Mouse (Mus musculus) forebrain, embryonic 10.5 days (tissue): ENCODE measurements at regions not wholly inside any gene's neighbourhood (a gene's known extent, or its start where the extent isn't known, plus 50 kb on each side); places are given as distances from the start of the nearest gene placed in this dataset.

ENCODE experiments used
- DNase-seq: peaks from one replicate; pipeline ENCODE4 v3.0.0-alpha.2; 2017; ENCODE audit warnings: low spot score; ENCODE audit errors: extremely low spot score
- H3K27ac ChIP-seq: fragments of 300-500 bp; sonication (generic); 2 replicates; pipeline ENCODE4 v1.5.1; 2016; ENCODE audit warnings: mild to moderate bottlenecking
- H3K27me3 ChIP-seq: fragments of 300-500 bp; sonication (generic); 2 replicates; pipeline ENCODE4 v1.6.1; 2016; ENCODE audit warnings: mild to moderate bottlenecking; ENCODE audit not compliant: poor library complexity, severe bottlenecking
- H3K36me3 ChIP-seq: fragments of 300-500 bp; sonication (generic); replicated peaks from 2 replicates; pipeline ENCODE4 v1.6.1; 2016; ENCODE audit warnings: mild to moderate bottlenecking, moderate library complexity
- H3K4me1 ChIP-seq: fragments of 300-500 bp; sonication (generic); 2 replicates; pipeline ENCODE4 v1.6.1; 2016
- H3K4me3 ChIP-seq: fragments of 300-500 bp; sonication (generic); 2 replicates; pipeline ENCODE4 v1.5.1; 2016; ENCODE audit warnings: mild to moderate bottlenecking, moderate library complexity
- H3K9me3 ChIP-seq: fragments of 300-500 bp; sonication (generic); 2 replicates; pipeline ENCODE4 v1.6.1; 2016; ENCODE audit warnings: mild to moderate bottlenecking, moderate library complexity
- WGBS: fragments of 180-500 bp; shearing (Covaris S2); methylation state at CpG from one replicate; pipeline ENCODE4 v1.1.7; 2016; 5-methylcytosine and 5-hydroxymethylcytosine counted together

DNA sequence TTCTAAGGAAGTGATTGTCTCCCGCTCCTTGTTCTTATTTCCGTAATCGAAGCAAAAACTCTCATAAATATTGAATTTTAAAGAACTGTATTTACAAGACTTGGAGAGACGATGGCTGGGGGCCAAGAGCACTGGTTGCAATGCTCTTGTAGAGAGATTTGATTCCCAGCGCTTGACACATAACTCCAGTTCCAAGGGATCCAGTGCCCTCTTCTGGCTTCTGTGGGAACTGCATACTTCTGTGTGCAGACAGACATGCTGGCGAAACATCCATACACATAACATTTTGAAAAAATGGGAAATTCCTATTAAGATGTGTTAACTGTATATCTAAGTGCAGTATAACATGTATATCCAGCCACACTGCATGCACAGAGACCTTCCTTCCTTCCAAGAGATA, 266.3 kb downstream of the Pax3 start:
- Histone ChIP-seq H3K27ac (no peak overlapping the region), H3K4me3 (no peak overlapping the region), H3K9me3 (no peaks in the 10 kb centered on the region), H3K4me1 (peaks cover 6% of the 10 kb centered on the region; the same call in 1 of the 2 replicates), H3K36me3 (no peaks in the 10 kb centered on the region), H3K27me3 (no peaks in the 10 kb centered on the region)
- peak; percentile 17 for DNase-seq
- WGBS = 89% methylated on average over 6 of the region's 6 CpGs

DNA sequence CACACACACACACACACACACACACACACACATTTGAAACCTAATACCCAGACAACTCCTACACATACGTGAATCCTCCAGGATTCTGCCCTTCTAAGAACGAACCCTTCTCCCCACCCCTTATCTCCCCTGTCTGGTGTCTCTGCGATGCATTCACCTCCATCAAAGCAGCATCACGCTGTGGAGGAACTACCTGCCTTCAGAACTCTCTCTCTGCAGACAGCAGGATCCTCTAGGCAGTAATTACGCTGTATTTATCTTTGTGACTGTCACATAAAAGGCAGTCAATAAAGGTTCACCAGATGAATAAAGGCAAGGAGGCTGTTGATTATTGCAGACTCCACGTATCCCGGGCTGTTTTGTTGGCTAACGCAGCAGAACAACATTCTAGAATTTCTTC, 267.4 kb downstream of the Pax3 start:
- no peak overlapping the region for H3K4me3 ChIP-seq
- 61% methylated on average over 8 of the region's 8 CpGs for WGBS
- H3K36me3 ChIP-seq = no peaks in the 10 kb centered on the region
- H3K27me3 ChIP-seq = no peaks in the 10 kb centered on the region
- H3K9me3 ChIP-seq = no peaks in the 10 kb centered on the region; the same call in 1 of the 2 replicates
- no peak for DNase-seq
- H3K4me1 ChIP-seq = peaks cover 6% of the 10 kb centered on the region; the same call in 1 of the 2 replicates
- no peak overlapping the region for H3K27ac ChIP-seq

DNA sequence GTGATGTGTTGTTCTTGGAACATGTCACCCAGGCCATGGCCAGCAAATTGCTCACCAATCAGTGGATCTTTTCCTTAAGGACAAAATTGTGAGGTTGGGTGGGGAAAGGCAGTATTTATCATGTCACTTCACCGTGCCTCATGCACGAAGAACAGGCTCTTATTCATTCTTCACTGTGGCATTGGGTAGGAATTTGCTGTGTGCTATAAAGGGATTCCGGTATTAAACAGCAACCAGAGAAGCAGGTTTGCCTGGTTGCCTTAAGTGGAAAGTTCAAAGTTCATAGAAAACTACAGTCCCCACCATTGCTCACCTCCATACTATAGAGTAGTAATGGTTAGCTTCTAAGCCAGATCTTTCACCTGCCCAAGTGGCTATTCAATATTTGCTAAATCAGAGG, 270.8 kb downstream of the Pax3 start:
- 90% methylated on average over 3 of the region's 3 CpGs for WGBS

DNA sequence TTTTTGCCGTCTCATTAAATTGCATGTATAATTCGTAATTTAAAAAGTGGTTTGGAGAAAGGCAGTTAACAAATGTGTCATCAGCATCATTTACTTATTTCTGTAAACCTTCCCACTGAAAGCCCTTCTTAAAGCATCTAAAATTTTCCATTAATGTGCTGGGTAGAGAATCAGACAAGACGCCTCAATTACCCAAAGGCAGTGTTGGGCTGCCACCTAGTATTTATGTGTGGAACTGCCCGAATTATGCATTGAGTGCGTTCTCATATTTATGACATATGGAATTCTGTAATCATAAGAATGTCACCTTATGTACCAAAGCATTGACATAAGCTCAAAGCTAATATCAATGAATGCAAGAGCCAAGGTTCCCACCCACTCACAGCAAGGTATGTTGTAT, 300.7 kb downstream of the Pax3 start:
- H3K36me3 ChIP-seq = no peaks in the 10 kb centered on the region
- no peaks in the 10 kb centered on the region for H3K4me1 ChIP-seq
- H3K9me3 ChIP-seq = no peaks in the 10 kb centered on the region
- no peak overlapping the region for H3K27ac ChIP-seq
- no peaks in the 10 kb centered on the region for H3K27me3 ChIP-seq
- 77% methylated on average over 5 of the region's 5 CpGs for WGBS
- DNase-seq = no peak
- no peak overlapping the region for H3K4me3 ChIP-seq

More for the DNA sequence above, 270.8 kb downstream of the Pax3 start:
- H3K27ac ChIP-seq = no peak overlapping the region
- H3K4me1 ChIP-seq = peaks cover 6% of the 10 kb centered on the region; the same call in 1 of the 2 replicates
- no peak for DNase-seq
- H3K9me3 ChIP-seq = no peaks in the 10 kb centered on the region; the same call in 1 of the 2 replicates
- no peaks in the 10 kb centered on the region for H3K36me3 ChIP-seq
- H3K27me3 ChIP-seq = no peaks in the 10 kb centered on the region
- H3K4me3 ChIP-seq = no peak overlapping the region

DNA sequence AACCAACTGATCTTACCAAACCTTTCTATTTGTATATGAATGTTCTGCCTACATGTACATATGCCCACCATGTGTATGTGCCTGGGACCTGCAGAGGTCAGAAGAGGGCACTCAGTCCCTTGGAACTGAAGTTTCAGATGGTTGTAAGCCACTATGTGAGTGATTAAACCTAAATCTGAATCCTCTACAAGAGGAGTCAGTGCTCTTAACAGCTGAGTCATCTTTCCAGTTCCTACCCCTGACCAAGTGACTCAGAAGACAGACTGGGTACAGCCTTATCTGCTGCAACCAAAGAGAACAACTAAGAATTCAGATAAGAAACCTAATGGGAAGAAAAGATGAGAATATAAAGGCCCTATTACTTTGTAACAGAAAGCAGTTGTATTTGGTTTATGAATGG, 317.9 kb downstream of the Pax3 start:
- no peak for DNase-seq
- no peaks in the 10 kb centered on the region for H3K27me3 ChIP-seq
- H3K4me3 ChIP-seq = no peak overlapping the region
- no peaks in the 10 kb centered on the region for H3K36me3 ChIP-seq
- no peak overlapping the region for H3K27ac ChIP-seq
- H3K9me3 ChIP-seq = no peaks in the 10 kb centered on the region
- no peaks in the 10 kb centered on the region for H3K4me1 ChIP-seq

DNA sequence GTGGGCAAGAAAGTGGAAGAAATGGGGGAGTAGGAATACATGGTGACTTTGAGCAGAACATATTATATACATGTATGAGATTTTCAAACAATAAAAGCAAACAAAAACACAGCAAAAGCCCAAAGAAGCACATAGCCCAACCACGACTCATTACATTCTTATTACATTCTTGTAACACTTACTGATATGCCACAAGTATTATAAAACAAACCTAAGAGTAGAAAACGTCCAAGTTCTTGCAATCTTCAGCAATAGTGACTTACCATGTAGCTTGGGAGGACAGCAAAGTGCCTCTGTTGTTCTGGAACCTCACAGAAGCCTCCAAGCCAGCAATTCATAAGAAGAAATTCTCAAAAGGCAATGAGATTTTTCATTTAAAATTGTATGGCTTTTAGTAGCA, 326.8 kb downstream of the Pax3 start:
- Histone ChIP-seq H3K27me3 (no peaks in the 10 kb centered on the region), H3K36me3 (no peaks in the 10 kb centered on the region), H3K27ac (no peak overlapping the region), H3K4me1 (no peaks in the 10 kb centered on the region), H3K9me3 (no peaks in the 10 kb centered on the region), H3K4me3 (no peak overlapping the region)
- WGBS = 74% methylated on average over 2 of the region's 2 CpGs
- no peak for DNase-seq

DNA sequence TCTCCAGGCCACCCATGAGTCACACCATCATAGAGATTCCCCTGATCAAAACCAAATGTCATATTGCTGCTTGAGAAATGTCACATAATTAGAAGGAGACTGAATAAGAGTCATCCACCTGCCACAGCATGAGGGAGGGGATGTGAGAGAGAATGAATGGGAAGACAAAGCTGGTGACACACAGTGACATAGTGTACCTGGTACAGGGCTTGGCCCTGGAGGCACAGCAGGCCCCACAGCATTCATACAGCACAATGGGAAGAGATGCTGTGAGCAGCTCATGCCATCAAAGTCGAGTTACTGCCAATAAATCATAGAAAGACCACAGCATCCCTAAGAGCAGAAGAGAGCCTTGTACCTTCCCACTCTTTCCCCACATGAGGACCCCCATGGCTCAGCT, 327.8 kb downstream of the Pax3 start:
- no peaks in the 10 kb centered on the region for H3K9me3 ChIP-seq
- WGBS = 53% methylated on average over 1 of the region's 1 CpGs
- no peaks in the 10 kb centered on the region for H3K4me1 ChIP-seq
- H3K27me3 ChIP-seq = no peaks in the 10 kb centered on the region
- no peaks in the 10 kb centered on the region for H3K36me3 ChIP-seq
- H3K4me3 ChIP-seq = no peak overlapping the region
- DNase-seq = no peak
- no peak overlapping the region for H3K27ac ChIP-seq

DNA sequence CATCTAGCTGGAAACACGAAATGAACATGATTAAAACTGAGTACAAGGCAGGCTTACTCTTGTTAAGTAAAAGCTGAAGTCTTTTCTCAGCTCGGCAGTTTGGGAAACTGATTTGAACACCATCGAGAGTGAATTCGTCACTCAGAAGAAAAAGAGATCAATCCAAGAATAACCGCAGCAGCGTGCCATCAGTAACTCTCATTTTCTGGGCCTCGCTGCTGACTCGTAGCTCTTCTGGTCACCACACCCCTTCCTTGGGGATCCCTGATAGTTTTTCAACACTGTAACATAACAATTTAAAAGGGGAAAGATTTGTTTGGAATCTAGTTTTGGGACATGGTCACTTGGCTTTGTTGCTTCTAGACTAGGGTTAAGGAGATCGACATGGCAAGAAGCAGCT, 337.0 kb downstream of the Pax3 start:
- 93% methylated on average over 9 of the region's 9 CpGs for WGBS
- Histone ChIP-seq H3K4me1 (no peaks in the 10 kb centered on the region), H3K27me3 (no peaks in the 10 kb centered on the region), H3K9me3 (no peaks in the 10 kb centered on the region), H3K27ac (no peak overlapping the region), H3K4me3 (no peak overlapping the region), H3K36me3 (no peaks in the 10 kb centered on the region)
- no peak for DNase-seq

DNA sequence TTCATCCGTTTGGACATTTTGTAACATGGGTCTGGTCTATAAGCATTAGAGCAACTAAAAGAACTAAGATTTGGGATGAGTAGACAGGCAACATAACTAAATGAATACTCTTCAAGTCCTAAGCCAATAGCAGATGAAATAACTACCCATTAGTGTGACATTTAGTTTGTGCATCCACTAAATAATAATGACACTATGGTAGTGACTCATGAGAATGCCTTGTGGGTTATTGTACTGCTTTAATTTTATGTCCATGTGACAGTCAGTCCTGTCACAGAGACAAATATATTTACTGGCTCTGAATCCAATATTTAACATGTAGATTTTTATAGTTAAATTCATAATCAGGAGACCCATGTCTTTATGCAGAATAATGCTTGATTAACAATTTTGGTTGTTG, 339.5 kb upstream of the Epha4 start:
- H3K4me3 ChIP-seq = no peak overlapping the region
- no peak overlapping the region for H3K27ac ChIP-seq
- no peaks in the 10 kb centered on the region for H3K9me3 ChIP-seq
- no peaks in the 10 kb centered on the region for H3K27me3 ChIP-seq
- no peak for DNase-seq
- H3K36me3 ChIP-seq = no peaks in the 10 kb centered on the region
- no peaks in the 10 kb centered on the region for H3K4me1 ChIP-seq
- WGBS = 87% methylated on average over 1 of the region's 1 CpGs

DNA sequence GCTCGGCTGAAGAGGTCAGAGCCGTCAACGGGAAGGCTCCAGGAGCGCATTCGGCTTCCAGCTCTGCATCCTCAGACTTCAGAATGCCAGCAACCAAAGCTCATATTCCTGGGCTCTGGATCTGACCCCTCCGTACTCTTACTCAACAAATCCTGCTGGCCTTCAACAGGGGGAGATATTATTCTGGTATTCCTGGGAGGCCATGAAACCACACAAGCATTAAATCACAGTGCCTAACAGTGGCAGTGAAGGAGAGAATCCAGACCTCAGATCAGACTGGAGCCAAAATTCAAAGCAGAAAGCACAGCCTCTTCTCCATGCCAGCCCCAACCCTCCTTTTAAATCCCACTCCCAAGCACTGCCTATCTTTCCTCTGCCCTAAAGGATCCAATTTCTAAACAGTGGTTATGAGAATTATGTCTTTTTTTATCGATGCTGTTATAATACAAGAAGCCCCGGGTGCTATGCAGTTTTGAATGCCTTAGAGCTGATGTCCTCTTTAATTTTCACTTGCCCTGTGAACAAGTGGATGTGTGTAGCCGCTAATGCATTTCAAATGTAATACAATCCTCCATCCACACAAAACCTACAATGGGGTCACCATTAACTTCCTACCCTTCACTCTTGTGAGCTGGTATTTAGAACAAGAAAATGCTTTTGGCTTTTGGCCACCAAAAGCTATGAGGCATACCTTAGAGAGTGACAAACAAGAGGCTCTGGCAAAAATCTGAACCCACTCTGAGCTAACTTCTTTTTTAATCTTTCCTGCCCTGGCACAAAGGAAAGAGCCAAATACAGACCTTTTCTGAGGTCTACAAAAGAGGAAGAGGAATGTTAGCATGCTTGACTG, 333.1 kb upstream of the Epha4 start:
- Histone ChIP-seq H3K27me3 (no peaks in the 10 kb centered on the region), H3K4me1 (peaks cover 10% of the 10 kb centered on the region; the same call in 1 of the 2 replicates), H3K36me3 (no peaks in the 10 kb centered on the region), H3K27ac (no peak overlapping the region), H3K9me3 (no peaks in the 10 kb centered on the region), H3K4me3 (no peak overlapping the region)
- WGBS = 81% methylated on average over 9 of the region's 9 CpGs
- DNase-seq = no peak

DNA sequence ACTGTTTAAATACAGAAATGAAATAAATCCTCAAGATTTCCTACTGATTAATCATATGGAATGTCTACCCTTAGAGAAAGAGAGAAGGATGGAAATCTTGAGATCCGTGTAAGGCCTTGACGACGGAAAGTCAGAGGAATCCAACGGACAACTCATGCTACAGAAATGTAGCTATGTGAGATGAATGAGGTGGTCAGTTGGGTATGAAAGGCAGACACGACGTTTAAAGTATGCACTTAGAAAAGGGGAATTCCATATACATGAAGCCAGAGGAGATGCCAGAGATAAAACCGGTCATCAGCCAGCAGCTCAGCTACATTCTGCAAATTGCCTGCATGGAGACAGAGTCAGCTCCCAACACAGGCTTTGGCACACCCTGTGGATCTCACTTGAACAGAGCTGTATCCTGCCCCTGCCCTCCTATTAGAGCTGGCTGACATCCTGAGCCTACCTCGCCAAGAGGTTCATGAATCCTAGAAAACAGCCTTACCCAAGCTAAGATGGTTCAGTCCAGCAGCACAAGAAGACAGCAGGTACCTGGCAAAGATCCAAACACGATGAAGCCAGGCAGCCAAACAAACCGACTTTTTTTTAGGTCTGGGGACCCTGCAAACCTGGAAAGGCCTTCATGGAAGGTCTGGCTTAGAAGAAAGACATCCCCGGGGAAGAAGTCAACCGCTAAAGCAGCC, 331.3 kb upstream of the Epha4 start:
- no peaks in the 10 kb centered on the region for H3K36me3 ChIP-seq
- H3K4me1 ChIP-seq = peaks cover 10% of the 10 kb centered on the region; the same call in 1 of the 2 replicates
- no peak overlapping the region for H3K27ac ChIP-seq

DNA sequence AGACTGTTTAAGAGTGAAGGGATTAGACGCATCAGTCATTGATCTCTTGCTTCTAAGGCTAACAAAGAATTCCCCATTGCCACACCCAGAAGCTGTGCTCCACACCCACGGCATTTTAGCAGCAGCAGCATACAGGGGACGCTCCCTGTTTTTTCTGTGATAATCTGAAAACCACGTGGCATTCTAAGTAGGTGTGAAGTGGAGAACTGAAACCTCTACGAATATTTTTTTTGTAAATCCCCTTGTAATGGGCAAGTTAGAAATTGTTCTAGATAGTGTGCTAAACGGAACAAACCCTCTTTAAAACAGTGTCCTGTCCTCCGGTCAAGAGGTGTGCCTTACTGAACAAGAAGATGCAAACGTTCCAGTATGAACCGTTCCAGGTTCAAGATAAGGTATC, 325.8 kb upstream of the Epha4 start:
- H3K4me3 ChIP-seq = no peak overlapping the region
- no peak for DNase-seq
- no peaks in the 10 kb centered on the region for H3K9me3 ChIP-seq
- H3K27me3 ChIP-seq = no peaks in the 10 kb centered on the region
- no peak overlapping the region for H3K27ac ChIP-seq
- no peaks in the 10 kb centered on the region for H3K36me3 ChIP-seq
- no peaks in the 10 kb centered on the region for H3K4me1 ChIP-seq
- WGBS = 69% methylated on average over 9 of the region's 9 CpGs

More for the DNA sequence above, 331.3 kb upstream of the Epha4 start:
- H3K4me3 ChIP-seq = no peak overlapping the region
- no peak for DNase-seq
- 89% methylated on average over 12 of the region's 12 CpGs for WGBS
- H3K27me3 ChIP-seq = no peaks in the 10 kb centered on the region
- no peaks in the 10 kb centered on the region for H3K9me3 ChIP-seq

DNA sequence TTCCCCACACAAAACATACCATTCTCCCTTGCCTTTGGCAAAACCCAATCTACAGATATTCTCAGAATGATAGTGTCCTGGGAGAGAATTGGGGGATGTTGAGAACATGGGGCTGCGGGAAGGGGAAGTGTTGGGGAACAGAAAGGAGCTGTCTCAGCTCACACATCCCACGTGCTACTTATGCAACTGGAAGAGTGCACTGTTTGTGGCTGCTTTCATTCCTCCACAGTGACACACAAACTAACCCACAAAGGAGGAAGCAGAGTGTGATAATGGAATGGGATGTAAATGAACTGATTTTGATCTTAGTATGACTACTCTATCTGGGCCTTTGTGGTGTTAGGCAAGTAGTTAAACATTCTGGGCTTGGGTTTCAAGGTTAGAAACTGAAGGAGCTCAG, 317.3 kb upstream of the Epha4 start:
- H3K27ac ChIP-seq = no peak overlapping the region

More for the DNA sequence above, 317.3 kb upstream of the Epha4 start:
- no peaks in the 10 kb centered on the region for H3K4me1 ChIP-seq
- WGBS = 74% methylated on average over 2 of the region's 2 CpGs
- H3K27me3 ChIP-seq = no peaks in the 10 kb centered on the region
- H3K9me3 ChIP-seq = no peaks in the 10 kb centered on the region
- no peak overlapping the region for H3K4me3 ChIP-seq
- H3K36me3 ChIP-seq = no peaks in the 10 kb centered on the region
- DNase-seq = no peak
